Mouse (Mus musculus) retina, postnatal 7 days (tissue): ENCODE results near the gene Polr3h.

Experiments
- DNase-seq: peaks from one replicate; pipeline ENCODE4 v3.0.0-alpha.2; 2012; ENCODE audit warnings: low read depth, low spot score

Gene Polr3h

GRCm38 (mm10) chr15:81949476-81950131, 23.6 kb upstream of the Polr3h start:
- no peak for DNase-seq

DNA sequence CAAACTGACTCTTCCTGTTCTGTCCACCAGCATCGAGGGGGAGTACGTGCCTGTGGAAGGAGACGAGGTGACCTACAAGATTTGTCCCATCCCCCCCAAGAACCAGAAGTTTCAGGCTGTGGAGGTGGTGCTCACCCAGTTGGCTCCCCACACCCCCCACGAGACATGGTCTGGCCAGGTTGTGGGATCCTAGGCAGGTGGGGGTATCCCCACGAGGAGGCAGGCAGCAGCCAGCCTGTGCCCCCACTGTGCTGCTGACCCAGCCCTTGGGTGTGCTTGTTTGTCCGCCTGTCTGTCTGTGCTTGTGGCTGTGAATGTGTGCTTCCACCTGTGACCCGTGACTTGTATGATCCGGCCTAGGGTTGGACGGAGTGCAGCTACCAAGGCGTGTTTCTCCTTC, 23.0 kb upstream of the Polr3h start:
- DNase-seq, result no peak

- DNase-seq, result no peak
Measured at GRCm38 (mm10) chr15:81943176-81943749, 17.2 kb upstream of the Polr3h start.

- no peak for DNase-seq
Measured at GRCm38 (mm10) chr15:81941010-81941409, 15.0 kb upstream of the Polr3h start.

GRCm38 (mm10) chr15:81940219-81940618, 14.2 kb upstream of the Polr3h start:
- no peak for DNase-seq

DNA sequence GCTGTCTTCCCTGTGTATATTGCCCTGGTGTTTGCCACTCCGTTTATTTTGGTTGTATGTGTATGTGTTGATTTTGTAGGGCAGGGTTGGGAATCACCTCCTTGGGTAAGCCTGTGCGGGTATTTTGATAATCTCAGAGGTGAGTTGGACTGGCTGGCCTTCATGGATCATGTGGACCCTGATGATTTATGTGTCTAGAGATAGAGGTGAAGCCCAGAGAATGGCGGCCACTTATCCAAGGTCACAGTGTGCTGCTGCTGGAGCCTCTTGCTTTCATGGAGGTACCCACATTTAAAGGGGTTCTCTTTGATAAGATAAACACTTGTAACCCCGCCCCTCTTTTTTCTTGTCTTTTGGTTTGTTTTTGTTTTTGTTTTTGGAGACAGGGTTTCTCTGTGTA, 13.7 kb upstream of the Polr3h start:
- no peak for DNase-seq

- no peak for DNase-seq
Measured at GRCm38 (mm10) chr15:81939157-81939715, 13.2 kb upstream of the Polr3h start.

- no peak for DNase-seq
Measured at GRCm38 (mm10) chr15:81938246-81938645, 12.2 kb upstream of the Polr3h start.

DNA sequence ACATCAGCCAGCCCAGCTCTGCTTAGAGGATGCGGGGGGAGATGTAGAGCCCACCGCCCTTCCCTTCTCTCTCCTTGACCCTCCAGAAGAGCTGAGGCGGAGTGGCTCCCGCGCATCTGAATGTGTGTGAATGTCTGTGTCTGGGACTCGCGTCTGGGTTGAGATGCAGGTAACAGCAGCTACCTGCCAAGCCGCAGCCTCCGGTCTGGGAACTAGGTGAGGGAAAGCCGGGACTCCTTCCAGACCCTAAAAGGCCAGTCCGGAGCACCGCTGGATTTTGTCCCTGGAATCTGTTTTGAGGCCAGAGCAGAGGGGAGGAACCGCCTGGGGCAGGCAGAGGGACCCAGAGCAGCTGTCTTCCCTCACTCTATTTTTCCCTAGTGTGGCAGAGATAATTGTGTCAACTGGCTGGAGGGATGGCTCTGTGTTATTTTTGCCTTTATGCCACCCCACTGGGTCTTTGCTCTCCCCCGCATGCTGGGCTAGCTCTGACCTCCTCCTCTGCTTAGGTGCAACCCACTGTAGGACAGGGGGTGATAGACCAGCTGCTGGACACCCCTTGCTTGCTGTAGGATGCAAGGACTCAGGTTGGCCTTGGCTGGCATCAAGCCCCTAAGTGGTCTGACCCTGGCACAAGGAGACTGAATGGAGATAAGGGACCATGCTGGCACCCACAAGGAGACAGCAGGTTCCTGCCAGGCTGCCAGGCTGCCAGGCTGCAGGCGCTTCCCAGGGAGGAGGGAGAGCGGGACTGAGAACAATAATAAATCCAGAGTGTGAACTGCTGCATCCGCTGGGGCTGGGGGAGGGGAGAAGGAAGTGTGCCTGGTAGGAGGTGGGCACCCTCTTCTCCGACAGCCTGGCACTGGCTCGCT, 11.3 kb upstream of the Polr3h start:
- DNase-seq, result no peak

DNA sequence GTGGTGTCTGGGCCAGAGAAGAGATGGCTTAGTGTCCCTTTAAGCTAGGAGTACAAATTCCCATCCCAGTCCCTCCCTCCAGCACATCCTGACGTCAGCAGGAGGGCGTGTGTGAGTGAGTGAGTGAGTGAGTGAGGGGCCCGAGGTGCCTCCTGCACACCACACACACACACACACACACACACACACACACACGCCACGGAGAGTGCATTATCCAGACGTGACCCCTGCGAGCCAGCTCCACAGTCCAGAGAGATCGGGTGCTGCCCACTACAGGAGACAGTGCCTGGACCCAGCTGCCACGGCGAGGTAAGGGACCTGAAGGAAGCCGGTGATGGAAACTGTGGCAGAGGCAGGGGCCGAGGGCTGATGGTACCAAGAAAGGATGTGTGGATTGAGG, 10.6 kb upstream of the Polr3h start, which contains the start of gene Csdc2:
Gene Csdc2, plus strand, starts transcription at position 81 of the 400 bp plus-strand sequence.
- peak; percentile 55 for DNase-seq

- DNase-seq, result no peak
Measured at GRCm38 (mm10) chr15:81935869-81936637, 10.0 kb upstream of the Polr3h start.

GRCm38 (mm10) chr15:81933986-81934385, 7.9 kb upstream of the Polr3h start:
- no peak for DNase-seq

DNA sequence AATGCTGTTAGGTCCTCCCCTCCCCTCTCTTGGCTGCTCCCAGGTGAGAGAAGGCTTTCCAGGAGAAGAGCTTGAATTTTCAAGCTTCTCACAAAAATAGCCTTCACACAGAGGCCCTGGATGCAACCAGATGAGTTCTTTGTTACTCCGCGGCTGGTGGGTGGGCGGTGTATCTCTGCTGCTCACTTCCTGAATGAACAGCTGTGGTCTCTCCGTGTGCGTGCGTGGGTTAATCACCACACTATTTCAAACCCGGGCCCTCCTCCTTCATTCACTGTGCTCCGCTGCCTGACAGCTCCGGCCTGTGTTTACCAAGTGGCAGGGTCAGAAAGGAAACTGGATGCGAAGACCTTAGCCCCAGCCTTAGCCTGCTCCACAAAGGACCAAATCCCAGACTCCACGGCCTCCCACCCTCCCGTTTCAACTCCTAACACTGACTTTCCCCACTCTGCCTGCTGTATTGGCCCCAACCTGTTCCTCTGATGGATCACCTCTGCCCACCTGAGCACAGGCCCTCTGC, 7.0 kb upstream of the Polr3h start:
- DNase-seq, result no peak

- no peak for DNase-seq
Measured at GRCm38 (mm10) chr15:81928277-81928676, 2.2 kb upstream of the Polr3h start.

GRCm38 (mm10) chr15:81927741-81928140, 1.7 kb upstream of the Polr3h start:
- DNase-seq, result no peak

DNA sequence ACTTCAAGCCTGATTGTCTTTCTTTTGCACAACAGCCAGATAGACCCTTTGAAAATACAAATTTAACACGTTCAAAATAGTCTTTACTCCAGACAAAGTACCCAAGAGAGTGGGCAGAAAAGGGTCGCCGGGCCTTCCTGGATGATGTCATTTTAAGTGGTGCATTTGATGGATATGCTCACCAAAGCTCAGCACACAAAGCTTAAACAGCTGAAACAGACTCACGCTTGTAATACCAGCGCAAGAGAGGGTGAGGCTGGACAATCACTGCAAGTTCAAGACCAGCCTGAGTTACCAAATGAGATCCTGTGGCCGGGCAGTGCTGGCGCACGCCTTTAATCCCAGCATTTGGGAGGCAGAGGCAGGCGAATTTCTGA, 394 bp upstream of the Polr3h start:
- DNase-seq, result no peak

- no peak for DNase-seq
Measured at GRCm38 (mm10) chr15:81924933-81925332, 1.1 kb downstream of the Polr3h start.

- no peak for DNase-seq
Measured at GRCm38 (mm10) chr15:81921255-81921654, 4.8 kb downstream of the Polr3h start.

GRCm38 (mm10) chr15:81920546-81921217, 5.4 kb downstream of the Polr3h start:
- DNase-seq, result no peak

GRCm38 (mm10) chr15:81919062-81919461, 7.0 kb downstream of the Polr3h start:
- DNase-seq, result no peak
